Mouse (Mus musculus): ENCODE data around the gene Fbxo31.
"Not testable (repeated sequence)": the region's sequence is repeated elsewhere in the genome, so short reads cannot be mapped to it uniquely, and the experiment has no call there.

Gene Fbxo31

GRCm38 (mm10) chr8:121578676-121579451, at the start of gene Fbxo31:
Gene Fbxo31, minus strand, starts transcription at chr8:121578806.
- peak; percentile 99 for DNase-seq (ENCODE audit: extremely low spot score)

DNA sequence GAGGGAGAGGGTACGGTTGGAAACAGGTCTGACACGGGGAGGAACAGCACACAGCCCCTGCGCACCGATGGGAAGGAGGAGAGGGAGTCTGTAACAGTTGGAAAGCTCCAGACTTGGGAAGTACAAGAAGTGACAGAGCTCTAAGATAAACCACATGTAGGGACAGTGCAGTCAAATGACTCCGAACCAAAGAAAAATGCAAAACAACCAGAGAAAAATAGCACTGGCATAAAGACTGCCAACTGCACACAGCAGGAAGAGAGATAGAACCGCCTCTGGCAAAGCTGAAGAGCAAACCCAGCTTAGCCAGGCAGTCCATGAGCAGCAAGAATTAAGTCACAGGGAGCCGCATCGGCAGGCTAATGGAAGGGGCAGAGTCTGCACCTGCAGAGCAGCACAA, 44.4 kb upstream of the Fbxo31 start:
- no peak for DNase-seq (ENCODE audit: extremely low spot score)

DNA sequence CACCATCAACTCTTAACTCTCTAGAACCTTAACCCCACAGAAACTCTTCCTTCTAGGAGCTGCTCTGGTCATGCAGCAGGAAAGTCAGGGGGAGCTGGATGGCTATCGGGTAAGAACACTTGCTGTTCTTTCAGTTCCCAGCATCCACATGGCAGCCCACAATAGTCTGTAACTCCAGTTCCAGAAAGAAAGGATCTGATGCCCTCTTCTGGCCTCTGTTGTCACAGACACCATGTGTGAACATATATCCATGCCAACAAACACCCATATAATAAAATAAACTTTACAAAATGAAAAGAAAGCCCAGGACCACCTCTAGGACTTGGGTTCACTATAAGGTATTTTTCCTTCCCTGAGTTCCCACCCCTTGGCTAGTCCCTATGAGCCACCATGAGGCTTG, 43.3 kb upstream of the Fbxo31 start:
- no peak for DNase-seq (ENCODE audit: extremely low spot score)

DNA sequence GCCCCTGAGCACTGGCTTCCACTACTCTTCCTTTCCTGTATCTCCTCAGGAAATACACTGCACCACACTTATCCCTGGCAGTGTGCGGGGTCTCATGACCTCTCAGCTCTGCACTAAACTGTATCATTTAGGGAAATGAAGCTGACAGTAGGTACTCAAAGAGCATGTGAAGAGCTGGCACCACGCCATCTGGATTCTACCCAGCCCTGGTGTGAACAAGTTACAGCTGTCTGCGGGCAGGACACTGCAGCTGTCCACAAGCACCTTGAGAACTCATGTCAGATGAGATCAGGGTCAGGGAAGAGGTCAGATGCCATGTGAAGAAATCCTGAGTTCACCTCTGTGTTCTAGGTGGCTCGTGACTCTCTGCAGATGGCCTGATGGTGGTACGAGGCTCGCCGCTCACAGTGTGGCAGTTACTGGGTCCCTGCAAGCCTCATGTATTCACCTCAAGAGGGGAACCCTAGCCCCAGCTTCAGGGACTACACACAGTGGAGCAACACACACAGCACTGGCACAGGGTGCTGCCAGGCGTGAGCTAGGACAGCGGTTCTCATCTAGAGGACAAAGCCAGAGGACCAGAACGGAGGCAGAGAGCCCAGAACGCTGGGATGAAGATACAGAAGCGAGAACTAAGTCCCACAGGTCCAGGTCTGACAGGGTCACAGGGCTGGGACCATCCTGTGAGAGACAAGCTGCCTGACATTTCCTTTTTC, 42.4 kb upstream of the Fbxo31 start:
- DNase-seq (ENCODE audit: extremely low spot score), result no peak

- DNase-seq (ENCODE audit: extremely low spot score), result no peak
Observed at GRCm38 (mm10) chr8:121619401-121619995, 40.9 kb upstream of the Fbxo31 start.

- no peak for DNase-seq (ENCODE audit: extremely low spot score)
Observed at GRCm38 (mm10) chr8:121613419-121613818, 34.8 kb upstream of the Fbxo31 start.

DNA sequence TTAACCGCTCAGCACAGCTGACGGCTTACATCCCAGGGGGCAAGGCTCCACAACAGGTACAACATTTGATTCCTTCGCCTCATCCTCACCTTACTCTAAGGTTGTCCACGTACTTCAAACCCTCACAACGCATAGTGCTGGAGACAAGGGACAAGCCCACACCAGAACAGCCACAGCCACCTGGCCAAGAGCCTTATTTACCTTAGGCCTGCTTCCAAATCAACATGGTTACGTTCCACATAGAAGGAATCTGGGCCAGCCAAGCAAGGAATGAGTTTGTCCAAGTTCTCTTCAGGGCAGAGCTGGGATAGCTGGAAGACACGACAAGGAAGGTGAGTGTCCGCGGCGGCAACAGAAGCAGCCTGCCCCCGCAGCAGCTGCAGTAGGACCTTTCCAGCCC, 31.3 kb upstream of the Fbxo31 start:
- DNase-seq (ENCODE audit: extremely low spot score), result no peak

DNA sequence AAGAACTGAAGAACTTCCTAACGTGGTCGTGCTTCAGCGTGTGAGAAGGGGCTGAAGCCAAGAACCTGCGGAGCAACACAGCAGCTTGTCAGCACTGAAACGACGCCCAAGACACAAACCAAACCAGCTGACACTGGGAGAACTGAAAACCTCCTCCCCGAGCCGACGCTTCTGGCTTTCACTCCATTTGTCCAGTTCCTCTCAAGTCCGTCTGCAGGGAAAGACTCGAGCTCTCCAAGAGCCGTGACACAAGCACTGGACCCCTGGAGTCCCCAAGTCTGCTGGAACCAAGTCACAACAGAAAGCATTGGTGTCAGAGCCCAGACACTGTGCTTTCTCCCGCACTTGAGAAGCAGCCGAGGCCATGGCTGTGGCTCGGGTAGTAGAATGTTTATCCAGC, 30.6 kb upstream of the Fbxo31 start:
- DNase-seq (ENCODE audit: extremely low spot score), result no peak

DNA sequence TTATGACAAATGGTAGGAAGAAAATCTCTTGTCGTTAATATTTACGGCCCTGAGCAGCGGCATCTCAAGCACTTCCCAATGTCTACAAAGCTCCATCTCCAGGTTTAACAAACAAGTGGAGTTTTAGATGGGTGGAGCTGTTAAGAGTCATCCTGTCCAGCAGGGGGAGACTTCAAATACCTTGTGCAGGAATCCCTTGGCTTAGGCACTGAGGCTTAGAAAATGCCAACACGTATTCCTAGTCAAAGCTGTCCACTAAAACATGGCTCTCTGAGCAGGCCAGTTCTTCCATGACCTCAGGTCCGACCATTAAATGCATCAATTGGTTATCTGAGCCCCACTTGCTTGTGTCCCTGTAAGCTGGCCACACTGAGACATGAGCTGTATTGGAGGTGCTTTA, 29.1 kb upstream of the Fbxo31 start:
- DNase-seq (ENCODE audit: extremely low spot score), result no peak

DNA sequence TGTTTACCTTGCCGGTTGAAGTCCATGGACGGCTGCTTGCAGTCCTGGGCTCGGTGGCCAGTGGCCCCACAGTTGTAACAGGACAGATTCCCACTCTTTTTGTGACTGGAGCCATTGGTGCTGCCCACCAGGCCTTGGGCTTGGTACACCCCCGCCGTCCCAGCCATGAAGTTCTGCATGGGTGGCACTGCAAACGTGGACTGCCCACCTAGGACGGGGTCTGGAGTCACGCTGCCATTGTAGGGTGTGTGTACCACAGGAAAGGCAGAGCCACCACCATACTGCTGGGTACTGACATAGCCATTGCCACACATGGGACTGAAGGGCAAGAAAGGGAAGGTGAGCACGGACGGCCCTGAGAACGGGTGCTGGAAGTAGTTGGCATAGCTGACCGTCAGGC, 25.2 kb upstream of the Fbxo31 start:
- DNase-seq (ENCODE audit: extremely low spot score), result no peak

DNA sequence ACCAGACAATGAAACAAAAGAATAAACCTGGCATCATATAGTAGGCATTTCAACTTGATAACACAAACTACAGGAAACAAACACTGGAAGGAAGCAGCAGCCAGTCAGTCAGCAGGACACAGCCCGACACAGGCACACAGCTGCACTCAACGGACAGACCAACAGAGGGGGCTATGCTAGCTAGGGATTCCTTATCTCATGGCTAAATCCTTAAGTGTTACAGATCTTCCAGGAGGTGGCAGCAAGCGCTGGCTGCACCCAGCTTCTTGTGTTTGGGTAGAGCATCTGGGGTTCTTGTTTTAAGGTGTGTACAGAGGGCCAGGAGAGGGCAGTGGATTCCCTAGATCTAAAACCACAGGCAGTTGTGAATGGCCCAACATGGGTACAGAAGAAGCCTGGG, 24.3 kb upstream of the Fbxo31 start:
- DNase-seq (ENCODE audit: extremely low spot score), result peak; percentile 63

DNA sequence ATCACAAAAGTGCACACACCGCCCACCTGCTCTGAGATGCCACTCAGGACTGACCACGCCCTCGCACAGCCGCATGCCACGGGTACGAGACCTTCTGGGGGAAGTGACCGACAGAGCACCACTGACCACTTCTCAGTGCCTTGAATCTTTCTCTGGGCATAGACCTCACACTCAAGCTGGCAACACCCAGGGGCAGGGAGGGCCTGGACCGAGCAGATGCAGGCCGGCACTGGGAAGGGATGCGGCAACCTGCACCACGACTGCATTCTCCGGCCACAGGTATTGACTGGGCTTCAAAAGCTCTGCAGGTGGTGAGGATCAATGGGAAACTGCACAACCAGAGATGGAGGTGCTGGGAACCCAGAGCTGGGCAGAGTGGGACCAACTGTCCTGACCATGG, 23.8 kb upstream of the Fbxo31 start:
- DNase-seq (ENCODE audit: extremely low spot score), result no peak

DNA sequence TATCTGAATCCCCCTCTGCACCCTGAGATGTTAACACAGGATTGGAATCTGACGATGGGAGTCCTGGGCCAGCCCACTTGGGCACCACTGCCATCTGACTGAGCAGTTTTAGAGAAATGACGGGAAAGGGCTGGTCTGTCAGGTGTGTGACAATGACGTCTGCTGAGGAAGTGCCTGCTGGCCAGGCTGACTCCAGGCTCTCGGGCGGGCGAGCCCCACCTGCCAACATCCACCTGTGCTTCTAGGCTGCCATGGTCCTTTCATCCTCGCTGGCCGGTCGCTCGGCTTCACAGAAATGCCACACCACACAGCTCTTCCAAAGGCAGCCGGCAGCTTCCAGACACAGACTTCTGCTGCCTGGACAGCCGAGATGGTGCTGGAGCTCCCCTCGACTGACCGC, 21.2 kb upstream of the Fbxo31 start:
- no peak for DNase-seq (ENCODE audit: extremely low spot score)

- DNase-seq (ENCODE audit: extremely low spot score), result peak; percentile 74
Observed at GRCm38 (mm10) chr8:121598892-121599291, 20.3 kb upstream of the Fbxo31 start.

DNA sequence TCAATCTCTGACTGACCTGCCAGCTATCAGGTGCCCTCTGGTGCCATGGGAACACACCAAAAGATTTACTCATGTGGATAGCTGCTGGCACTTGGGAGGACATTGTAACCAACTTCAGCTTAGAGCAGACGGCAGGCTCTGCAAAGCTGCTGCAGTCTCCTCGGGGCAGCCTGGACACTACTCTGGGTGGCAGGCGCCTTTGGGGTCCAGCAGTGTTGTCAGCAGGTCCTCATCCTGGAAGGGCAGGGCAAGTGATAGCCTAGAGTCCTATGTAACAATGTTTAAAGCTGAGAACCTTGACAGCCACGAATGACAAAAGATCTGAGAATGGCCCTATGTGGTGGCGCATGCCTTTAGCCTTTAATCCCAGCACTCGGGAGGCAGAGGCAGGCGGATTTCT, 19.6 kb upstream of the Fbxo31 start:
- DNase-seq (ENCODE audit: extremely low spot score), result no peak

DNA sequence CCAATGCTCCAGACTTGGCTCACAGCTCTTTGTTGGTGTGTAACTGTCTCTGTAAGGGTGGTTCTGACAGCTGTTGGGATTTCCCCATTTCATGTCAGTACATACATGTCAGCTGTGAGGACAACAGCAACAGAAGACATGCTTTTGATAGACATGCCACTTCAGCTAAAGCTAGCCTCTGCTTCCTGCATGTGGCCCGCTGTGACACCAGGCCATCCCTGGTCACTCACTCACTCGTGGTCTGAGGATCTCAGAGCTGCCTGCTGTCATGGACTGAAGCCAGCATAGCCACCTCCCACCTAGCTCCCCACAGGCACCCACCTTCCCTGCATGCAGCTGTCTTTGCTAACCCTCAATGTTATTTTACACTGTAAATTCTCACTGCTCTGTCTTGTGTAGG, 18.9 kb upstream of the Fbxo31 start:
- not testable (repeated sequence) for DNase-seq (ENCODE audit: extremely low spot score)

- DNase-seq (ENCODE audit: extremely low spot score), result no peak
Observed at GRCm38 (mm10) chr8:121593983-121594382, 15.4 kb upstream of the Fbxo31 start.

- DNase-seq (ENCODE audit: extremely low spot score), result no peak
Observed at GRCm38 (mm10) chr8:121593293-121593692, 14.7 kb upstream of the Fbxo31 start.

DNA sequence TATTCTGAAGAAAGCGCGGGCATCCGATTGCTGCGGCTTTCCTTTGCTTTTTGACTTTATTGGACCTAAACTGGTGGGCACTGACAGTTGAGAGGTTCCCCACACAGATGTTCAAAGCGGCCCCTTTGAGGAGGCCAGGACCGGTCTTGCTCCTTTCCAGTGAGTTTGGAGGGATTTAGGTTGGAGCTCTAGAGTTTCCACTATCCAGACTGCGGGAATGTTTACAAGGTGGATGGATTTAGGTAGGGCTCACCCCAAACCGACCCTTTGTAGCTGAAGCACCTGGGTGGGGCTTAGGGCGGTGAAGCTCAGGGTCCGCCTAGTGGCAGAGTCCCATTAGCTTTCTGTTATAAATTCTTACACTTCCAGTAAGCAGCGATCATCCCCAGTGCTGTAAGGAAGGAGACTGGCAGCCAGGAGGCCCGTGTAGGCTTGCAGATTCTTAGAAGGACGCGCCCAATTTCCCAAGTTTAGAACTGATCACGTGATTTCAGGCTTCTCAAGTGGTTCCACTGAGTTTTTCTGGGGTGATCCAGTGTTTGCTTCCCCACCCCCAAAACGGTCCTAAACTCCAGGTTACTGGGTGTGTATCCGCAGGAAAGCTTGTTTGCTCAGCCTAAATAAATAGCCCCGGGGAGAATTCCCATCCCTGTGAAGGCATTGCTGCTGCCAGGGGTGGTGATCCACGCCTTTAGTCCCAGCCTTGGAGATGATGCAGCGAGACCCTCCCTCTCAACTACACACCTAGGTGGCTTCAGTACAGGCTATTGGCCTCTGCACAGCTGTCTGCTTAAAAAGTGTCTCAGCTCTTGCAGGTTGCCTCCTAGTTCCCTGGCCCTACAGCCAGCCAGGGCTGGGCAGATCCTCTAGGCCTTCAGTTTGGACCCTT, 12.8 kb upstream of the Fbxo31 start:
- peak; percentile 33 for DNase-seq (ENCODE audit: extremely low spot score)

DNA sequence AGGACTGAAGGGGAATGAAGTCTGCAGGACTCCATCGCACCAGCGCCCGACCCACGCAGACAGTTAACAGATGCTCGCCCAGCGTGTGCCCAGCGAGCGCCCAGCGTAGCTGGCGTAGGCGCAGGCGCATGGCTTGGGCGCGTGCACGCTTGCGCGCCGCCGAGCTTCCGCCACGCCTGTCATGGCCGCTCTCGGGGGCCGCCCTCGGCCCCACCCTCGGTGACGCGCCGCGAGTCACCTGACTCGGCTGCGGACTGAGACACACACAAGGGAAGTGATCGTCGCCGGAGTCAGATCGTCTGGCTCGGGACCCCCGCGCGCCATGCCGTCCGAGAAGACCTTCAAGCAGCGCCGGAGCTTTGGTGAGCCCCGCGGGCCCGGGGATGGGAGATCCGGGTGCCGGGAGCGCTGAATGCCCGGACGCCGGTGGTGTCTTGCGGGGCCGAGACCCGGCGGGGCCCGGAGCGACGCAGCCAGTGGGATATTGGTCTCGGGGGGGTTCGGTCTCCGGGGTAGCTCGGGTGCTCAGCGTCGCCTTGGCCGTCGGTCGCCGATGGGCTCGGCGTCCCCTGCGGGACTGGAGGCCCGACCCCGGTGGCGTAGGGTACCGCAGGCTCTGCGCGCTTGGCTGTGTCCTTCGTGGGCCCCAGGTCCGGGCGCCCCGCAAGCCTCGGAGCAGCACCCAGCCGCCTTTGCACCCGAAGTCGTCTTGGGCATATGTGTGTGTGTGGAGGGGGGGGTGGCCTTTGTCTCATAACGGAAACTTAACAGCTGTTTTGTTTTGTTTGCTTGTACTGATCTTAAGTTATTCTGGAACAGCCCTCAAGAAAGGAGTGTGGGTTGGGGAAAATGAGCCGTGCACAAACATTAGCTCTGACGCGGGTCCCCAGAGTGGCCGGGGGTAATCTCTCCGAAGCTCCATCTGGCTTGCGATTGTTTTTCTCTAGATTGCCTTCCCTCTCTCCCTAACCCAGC, 11.9 kb upstream of the Fbxo31 start, which contains the start of gene Map1lc3b:
Gene Map1lc3b, plus strand, starts transcription at position 159 of the 975 bp plus-strand sequence.
- peak; percentile 95 for DNase-seq (ENCODE audit: extremely low spot score)

All from embryo, embryonic 9.5 days (tissue).